Mouse (Mus musculus) liver, embryonic 12.5 days (tissue): ENCODE measurements around the gene Homer3. TPM values are rescaled to one million over a fixed set of nuclear protein-coding genes. Genes with fewer than 3 reads are reported as not detected.
A peak's percentile ranks its signal among the peaks of the same experiment; 100 is the strongest.

Source experiments
- ATAC-seq: fragments of 200-750 bp; cut with Nextera tagmentation; 2 replicates; pipeline ENCODE4 v1.8.0; 2017; ENCODE audit warnings: moderate number of reproducible peaks, mild to moderate bottlenecking, moderate library complexity
- H3K27ac ChIP-seq: fragments of 300-500 bp; sonication (generic); 2 replicates; pipeline ENCODE4 v1.5.1; 2016; ENCODE audit warnings: mild to moderate bottlenecking
- H3K27me3 ChIP-seq: fragments of 300-500 bp; sonication (generic); replicated peaks from 2 replicates; pipeline ENCODE4 v1.6.1; 2016; ENCODE audit warnings: mild to moderate bottlenecking, moderate library complexity
- H3K36me3 ChIP-seq: fragments of 300-500 bp; sonication (generic); 2 replicates; pipeline ENCODE4 v1.6.1; 2016; ENCODE audit warnings: mild to moderate bottlenecking, moderate library complexity
- H3K4me1 ChIP-seq: fragments of 300-500 bp; sonication (generic); 2 replicates; pipeline ENCODE4 v1.6.1; 2016
- H3K4me2 ChIP-seq: fragments of 300-500 bp; sonication (generic); 2 replicates; pipeline ENCODE4 v1.6.1; 2016; ENCODE audit warnings: mild to moderate bottlenecking, moderate library complexity
- H3K4me3 ChIP-seq: fragments of 300-500 bp; sonication (generic); 2 replicates; pipeline ENCODE4 v1.5.1; 2016; ENCODE audit warnings: mild to moderate bottlenecking, moderate library complexity
- H3K9ac ChIP-seq: fragments of 300-500 bp; sonication (generic); 2 replicates; pipeline ENCODE4 v1.6.1; 2016; ENCODE audit warnings: mild to moderate bottlenecking, moderate library complexity
- H3K9me3 ChIP-seq: fragments of 300-500 bp; sonication (generic); replicated peaks from 2 replicates; pipeline ENCODE4 v1.6.1; 2016; ENCODE audit warnings: mild to moderate bottlenecking, moderate library complexity
- WGBS: fragments of 180-500 bp; shearing (Covaris S2); methylation state at CpG from one replicate; pipeline ENCODE4 v1.1.7; 2016; ENCODE audit not compliant: insufficient replicate concordance; 5-methylcytosine and 5-hydroxymethylcytosine counted together
- polyA plus RNA-seq: library from polyadenylated mRNA; unstranded; fragments of >200 nt; fragmentation: Nextera tagmentation; extraction: Ambion mirVana; gene quantifications from 2 replicates; pipeline ENCODE4 v1.2.1, GENCODE M21; 2016

Homer3 gene
- polyA plus RNA-seq, 1 experiment from 2014 or later = 19.6 TPM

GRCm38 (mm10) chr8:70343076-70343475 lies 60.4 kb downstream of the Homer3 start:
- no peak overlapping the region for H3K4me3 ChIP-seq
- H3K36me3 ChIP-seq = peaks cover 93% of the 10 kb centered on the region
- 84% methylated on average over 7 of the region's 7 CpGs for WGBS
- ATAC-seq = no peak
- peaks cover 39% of the 10 kb centered on the region for H3K4me1 ChIP-seq
- H3K9me3 ChIP-seq = no peaks in the 10 kb centered on the region
- H3K27me3 ChIP-seq = no peaks in the 10 kb centered on the region
- no peak overlapping the region for H3K9ac ChIP-seq
- no peak overlapping the region for H3K4me2 ChIP-seq
- no peak overlapping the region for H3K27ac ChIP-seq

GRCm38 (mm10) chr8:70343696-70344095 lies 61.1 kb downstream of the Homer3 start:
- no peak for ATAC-seq

More at GRCm38 (mm10) chr8:70343696-70344095, 61.1 kb downstream of the Homer3 start:
- H3K27me3 ChIP-seq = no peaks in the 10 kb centered on the region
- no peak overlapping the region for H3K9ac ChIP-seq
- no peak overlapping the region for H3K4me3 ChIP-seq
- peaks cover 45% of the 10 kb centered on the region for H3K4me1 ChIP-seq
- peaks cover 93% of the 10 kb centered on the region for H3K36me3 ChIP-seq
- no peak overlapping the region for H3K4me2 ChIP-seq
- WGBS = 64% methylated on average over 6 of the region's 6 CpGs
- H3K27ac ChIP-seq = 0 out of 2 replicates have a peak overlapping the region, but pooled peaks have one; percentile 5
- no peaks in the 10 kb centered on the region for H3K9me3 ChIP-seq

Other genes starting within 250 kb of the Homer3 start
- 35.4 and 36.2 TPM in 2 replicates for gene Mau2, start 240.1 kb upstream of the Homer3 start, polyA plus RNA-seq
- 25.1 and 26.2 TPM in 2 replicates for gene Sugp1, start 240.0 kb upstream of the Homer3 start, polyA plus RNA-seq
- gene Tm6sf2, start 209.9 kb upstream of the Homer3 start, polyA plus RNA-seq = 0.68 and 0.74 TPM in 2 replicates
- gene Hapln4, start 199.4 kb upstream of the Homer3 start, polyA plus RNA-seq = 0.12 and 0.26 TPM in 2 replicates
- not detected in 2 replicates for gene Ncan, start 162.0 kb upstream of the Homer3 start, polyA plus RNA-seq
- gene Nr2c2ap, start 151.5 kb upstream of the Homer3 start, polyA plus RNA-seq = 30.9 and 33.0 TPM in 2 replicates
- gene Rfxank, start 143.7 kb upstream of the Homer3 start, polyA plus RNA-seq = 9.6 and 9.8 TPM in 2 replicates
- 25.1 and 28.8 TPM in 2 replicates for gene Borcs8, start 143.3 kb upstream of the Homer3 start, polyA plus RNA-seq
- 0.23 and 0.36 TPM in 2 replicates for gene Mef2b, start 143.1 kb upstream of the Homer3 start, polyA plus RNA-seq
- gene Tmem161a, start 110.5 kb upstream of the Homer3 start, polyA plus RNA-seq = 37.7 and 39.4 TPM in 2 replicates
- 6.6 and 8.5 TPM in 2 replicates for gene Slc25a42, start 70.5 kb upstream of the Homer3 start, polyA plus RNA-seq
- 24.4 and 24.7 TPM in 2 replicates for gene Sugp2, start 48.6 kb upstream of the Homer3 start, polyA plus RNA-seq
- gene Armc6, start 48.4 kb upstream of the Homer3 start, polyA plus RNA-seq = 23.9 and 24.8 TPM in 2 replicates
- gene Ddx49, start 19.7 kb downstream of the Homer3 start, polyA plus RNA-seq = 37.0 and 40.0 TPM in 2 replicates
- gene Cope, start 19.7 kb downstream of the Homer3 start, polyA plus RNA-seq = 205 and 212 TPM in 2 replicates
- gene Cers1, start 32.9 kb downstream of the Homer3 start, polyA plus RNA-seq = 0.45 and 0.63 TPM in 2 replicates
- 1.0 and 1.5 TPM in 2 replicates for gene Gdf1, start 47.0 kb downstream of the Homer3 start, polyA plus RNA-seq
- 30.4 and 30.5 TPM in 2 replicates for gene Upf1, start 70.5 kb downstream of the Homer3 start, polyA plus RNA-seq
- gene Comp, start 90.7 kb downstream of the Homer3 start, polyA plus RNA-seq = 0.27 and 0.63 TPM in 2 replicates
- gene Crtc1, start 156.8 kb downstream of the Homer3 start, polyA plus RNA-seq = 6.6 and 6.9 TPM in 2 replicates
- gene Klhl26, start 194.1 kb downstream of the Homer3 start, polyA plus RNA-seq = 9.4 and 9.5 TPM in 2 replicates
- 0.18 and 0.37 TPM in 2 replicates for gene Tmem59l, start 204.5 kb downstream of the Homer3 start, polyA plus RNA-seq
- gene Crlf1, start 210.3 kb downstream of the Homer3 start, polyA plus RNA-seq = 3.9 and 4.0 TPM in 2 replicates
- 85.6 and 86.6 TPM in 2 replicates for gene Rex1bd, start 223.9 kb downstream of the Homer3 start, polyA plus RNA-seq
- 841 and 876 TPM in 2 replicates for gene Uba52, start 228.0 kb downstream of the Homer3 start, polyA plus RNA-seq
- gene Fkbp8, start 244.9 kb downstream of the Homer3 start, polyA plus RNA-seq = 223 and 224 TPM in 2 replicates
- gene Kxd1, start 245.1 kb downstream of the Homer3 start, polyA plus RNA-seq = 44.7 and 45.0 TPM in 2 replicates